In the genomic region with DNA sequence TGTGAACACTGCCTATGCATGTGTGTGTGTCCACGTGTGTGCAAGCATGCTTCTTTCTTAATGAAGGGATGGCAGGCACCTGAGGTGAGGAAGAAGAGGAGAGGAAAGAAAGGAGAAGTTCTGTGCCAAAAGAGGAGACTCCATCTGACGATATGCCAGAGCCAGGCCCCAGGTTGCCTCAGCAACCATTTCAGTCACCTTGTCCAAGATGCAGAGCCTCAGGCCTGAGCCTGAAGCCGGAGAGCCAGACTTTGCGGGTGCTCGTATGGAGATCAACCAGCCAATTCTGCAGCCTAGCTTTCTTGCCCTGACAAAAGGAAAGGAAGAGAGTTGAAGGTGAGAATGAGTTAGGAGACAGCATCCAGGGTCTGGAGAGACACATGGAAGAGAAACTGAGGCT, we compare ENCODE assay signal across 18 mouse cellular contexts.
"Had no signal": no experiment of that assay in that cellular context is flagged by ENCODE, and none has a peak within 500 bp of the region (broad histone marks: within the 10 kb centered on the region; RNA-seq: fewer than 3 reads in every experiment).

No protein-coding gene starts in this region.

- H3K27ac ChIP-seq: midbrain, embryonic 10.5 days; midbrain, embryonic 12.5 days; neural tube, embryonic 13.5 days; neural tube, embryonic 15.5 days had no signal

- H3K4me3 ChIP-seq: midbrain, embryonic 10.5 days; midbrain, embryonic 12.5 days; myocyte; neural tube, embryonic 13.5 days; neural tube, embryonic 15.5 days had no signal

- H3K4me2 ChIP-seq: lung, embryonic 14.5 days; midbrain, embryonic 12.5 days; neural tube, embryonic 13.5 days; neural tube, embryonic 15.5 days had no signal

- H3K27me3 ChIP-seq: midbrain, embryonic 12.5 days; neural tube, embryonic 13.5 days; neural tube, embryonic 15.5 days had no signal

- H3K36me3 ChIP-seq: midbrain, embryonic 10.5 days; midbrain, embryonic 12.5 days; neural tube, embryonic 13.5 days; neural tube, embryonic 15.5 days had no signal

- H3K9ac ChIP-seq: lung, embryonic 14.5 days; midbrain, embryonic 12.5 days; neural tube, embryonic 13.5 days; neural tube, embryonic 15.5 days had no signal

- ATAC-seq: midbrain, embryonic 16.5 days had no signal

- H3K9me3 ChIP-seq: midbrain, embryonic 10.5 days; midbrain, embryonic 12.5 days; neural tube, embryonic 13.5 days; neural tube, embryonic 15.5 days had no signal

- DNase-seq: lung, embryonic 14.5 days; lung, postnatal 10 days; lung, postnatal 4 days; midbrain, embryonic 14.5 days; retina, postnatal 1 day; right cerebral cortex, adult 18-20 months; right cerebral cortex, postnatal 25 days; right cerebral cortex, postnatal 4 days; spleen, adult 18-20 months; thymus, adult 18-20 months; thymus, postnatal 14 days; thymus, postnatal 36 days had no signal
